Comparison of ENCODE assay signal across 8 mouse cellular contexts in genomic region chr17:64601751-64602578, GRCm38 (mm10). TPM values are rescaled to one million over a fixed set of nuclear protein-coding genes. Genes with fewer than 3 reads are reported as not detected.
DNase-seq lines count a peak whose midpoint lies in the region; ATAC-seq lines count a peak whose summit lies in the region.

No protein-coding gene starts in this region.

- peak; percentile 37 for ATAC-seq in activated CD4-positive, CD25-positive, alpha-beta regulatory T cell, adult 4 months
- peak; percentile 43 for ATAC-seq in intestine, embryonic 15.5 days
- ATAC-seq in midbrain, embryonic 16.5 days = peak; percentile 53; the same call in 1 of the 2 replicates

- H3K27ac ChIP-seq in intestine, embryonic 15.5 days = peak overlapping the region; percentile 98
- H3K27ac ChIP-seq in midbrain, embryonic 16.5 days (ENCODE audit: low read length) = no peak overlapping the region; the same call in 1 of the 2 replicates

- DNase-seq in 3T3-L1 (ENCODE audit: low read depth, low spot score) (peak; percentile 75), liver (peak; percentile 66)
- peak; percentile 81 for DNase-seq in embryo, embryonic 10.5 days (ENCODE audit: low spot score)
- peak; percentile 33 to 68 for DNase-seq in gastrocnemius, postnatal 4 days (ENCODE audit: low spot score in 2 of 2)
- peak; percentile 48 for DNase-seq in splenic B cell, adult 2 months (ENCODE audit: low read depth, low spot score)

- H3K4me1 ChIP-seq in intestine, embryonic 15.5 days (replicated peaks) = peaks cover 14% of the 10 kb centered on the region; the same call in 1 of the 2 replicates
- H3K4me1 ChIP-seq in midbrain, embryonic 16.5 days (ENCODE audit: control insufficient read depth, insufficient read depth, low read length) = peaks cover 24% of the 10 kb centered on the region

- H3K4me3 ChIP-seq in intestine, embryonic 15.5 days (replicated peaks) = peak overlapping the region; percentile 96
- H3K4me3 ChIP-seq in midbrain, embryonic 16.5 days (ENCODE audit: low read depth, low read length) = peak overlapping the region; percentile 95

- WGBS in intestine, embryonic 15.5 days = under 1% methylated on average over 44 of the region's 44 CpGs
- under 1% methylated on average over 44 of the region's 44 CpGs for WGBS in midbrain, embryonic 16.5 days

- peak overlapping the region; percentile 78 for H3K4me2 ChIP-seq in intestine, embryonic 15.5 days (replicated peaks)
- H3K4me2 ChIP-seq in midbrain, embryonic 16.5 days (ENCODE audit: low read length) = peak overlapping the region; percentile 91

- H3K9me3 ChIP-seq in intestine, embryonic 15.5 days = no peaks in the 10 kb centered on the region
- H3K9me3 ChIP-seq in midbrain, embryonic 16.5 days (replicated peaks; ENCODE audit: control insufficient read depth, low read length, poor library complexity, severe bottlenecking) = no peaks in the 10 kb centered on the region

- H3K27me3 ChIP-seq in intestine, embryonic 15.5 days (replicated peaks) = no peaks in the 10 kb centered on the region
- H3K27me3 ChIP-seq in midbrain, embryonic 16.5 days (ENCODE audit: control insufficient read depth, insufficient read depth, low read depth, low read length) = no peaks in the 10 kb centered on the region
- no peaks in the 10 kb centered on the region for H3K27me3 ChIP-seq in splenic B cell, adult 2 months (ENCODE audit: control insufficient read depth, insufficient read depth, low read length, poor library complexity, severe bottlenecking)

- H3K36me3 ChIP-seq in intestine, embryonic 15.5 days = no peaks in the 10 kb centered on the region
- no peaks in the 10 kb centered on the region for H3K36me3 ChIP-seq in midbrain, embryonic 16.5 days (ENCODE audit: control insufficient read depth, insufficient read depth, low read length)
- H3K36me3 ChIP-seq in splenic B cell, adult 2 months (ENCODE audit: control insufficient read depth, insufficient read depth, low read length, poor library complexity, severe bottlenecking) = no peaks in the 10 kb centered on the region

- peak overlapping the region; percentile 96 for H3K9ac ChIP-seq in intestine, embryonic 15.5 days
- H3K9ac ChIP-seq in midbrain, embryonic 16.5 days (ENCODE audit: low read depth, low read length) = peak overlapping the region; percentile 90

RNA-seq across cellular contexts. Expression of gene Man2a1, which starts 1.4 kb away (rescaled TPM):
- polyA plus RNA-seq in activated CD4-positive, CD25-positive, alpha-beta regulatory T cell, adult 4 months (2017; shearing (Covaris generic)) = 10 to 100 TPM; 11.8 to 13.5 TPM
- total RNA-seq in gastrocnemius, postnatal 4 days (2021) = 10 to 100 TPM; 63.6 TPM
- 11.6 and 13.9 TPM in 2 replicates for polyA plus RNA-seq in intestine, embryonic 15.5 days (2015; fragmentation: Nextera tagmentation; extraction: Ambion mirVana)
- 5.3 and 6.6 TPM in 2 replicates for polyA plus RNA-seq in midbrain, embryonic 16.5 days (2015; fragmentation: Nextera tagmentation; extraction: Ambion mirVana)
